8 mouse cellular contexts compared by ENCODE assay signal in genomic region chr1:64792521-64793233, GRCm38 (mm10). TPM values are rescaled to one million over a fixed set of nuclear protein-coding genes. Genes with fewer than 3 reads are reported as not detected.
DNase-seq lines count a peak whose midpoint lies in the region; ATAC-seq and TF ChIP-seq lines count a peak whose summit lies in the region.

No protein-coding gene starts in this region.

- H3K4me3 ChIP-seq in forebrain, embryonic 16.5 days (replicated peaks; ENCODE audit: low read length): no peak overlapping the region
- no peak overlapping the region for H3K4me3 ChIP-seq in olfactory bulb, adult 2 months (ENCODE audit: insufficient read depth, low read depth, low read length)

- no peak overlapping the region for H3K4me2 ChIP-seq in forebrain, embryonic 16.5 days (ENCODE audit: low read length)

- no peak overlapping the region for H3K9ac ChIP-seq in forebrain, embryonic 16.5 days (replicated peaks; ENCODE audit: low read depth, low read length)

- ATAC-seq in forebrain, embryonic 16.5 days: no peak

- TF ChIP-seq POLR2A in olfactory bulb, adult 2 months (IDR thresholded peaks at IDR 0.05; ENCODE audit: insufficient read depth, low read depth, low read length): no peak

- peak overlapping the region; percentile 30 for H3K27ac ChIP-seq in forebrain, embryonic 16.5 days (ENCODE audit: low read length)
- peak overlapping the region; percentile 59 for H3K27ac ChIP-seq in olfactory bulb, adult 2 months (ENCODE audit: insufficient read depth, low read depth, low read length)

- peak; percentile 38 for DNase-seq in kidney, adult 11 months
- no peak for DNase-seq in kidney, postnatal 4 days
- DNase-seq in kidney, adult 18-20 months: peak; percentile 29
- DNase-seq in thymus, adult 18-20 months: no peak
- no peak for DNase-seq in urinary bladder, adult 2 months (ENCODE audit: low spot score)
- DNase-seq in urinary bladder, postnatal 10 days (ENCODE audit: low spot score): no peak

- H3K9me3 ChIP-seq in forebrain, embryonic 16.5 days (ENCODE audit: control insufficient read depth, low read length): no peaks in the 10 kb centered on the region

- H3K27me3 ChIP-seq in forebrain, embryonic 16.5 days (replicated peaks; ENCODE audit: control insufficient read depth, insufficient read depth, low read length): no peaks in the 10 kb centered on the region

- peaks cover 25% of the 10 kb centered on the region for H3K4me1 ChIP-seq in forebrain, embryonic 16.5 days (replicated peaks; ENCODE audit: control insufficient read depth, insufficient read depth, low read length)
- H3K4me1 ChIP-seq in olfactory bulb, adult 2 months (ENCODE audit: control insufficient read depth, insufficient read depth, low read length): peaks cover 26% of the 10 kb centered on the region

- 77% methylated on average over 11 of the region's 11 CpGs for WGBS in forebrain, embryonic 16.5 days
- WGBS in olfactory bulb, adult 2 months: 58% methylated on average over 11 of the region's 11 CpGs

- TF ChIP-seq CTCF in olfactory bulb, adult 2 months (IDR thresholded peaks at IDR 0.05; ENCODE audit: insufficient read depth, low read depth, low read length): no peak

- no peaks in the 10 kb centered on the region for H3K36me3 ChIP-seq in forebrain, embryonic 16.5 days (ENCODE audit: control insufficient read depth, insufficient read depth)

RNA-seq across cellular contexts. Expression of gene Fzd5, which starts 55.1 kb away (rescaled TPM):
- polyA plus RNA-seq in forebrain, embryonic 16.5 days (2015; fragmentation: Nextera tagmentation; extraction: Ambion mirVana): 0.48 and 0.61 TPM in 2 replicates
- not detected in 2 replicates for polyA plus RNA-seq in olfactory bulb, adult 2 months (2012; ENCODE audit: insufficient read depth, insufficient read length, low replicate concordance, missing spikeins)
- polyA plus RNA-seq in urinary bladder, adult 2 months (2012; rRNA removed): 5.3 and 6.2 TPM in 2 replicates

Comparison
In these comparisons a context has a peak if more than half of its experiments do, and no peak if none do; other contexts are left out.
1. DNase-seq: peak in kidney, adult 11 months (single experiment) and kidney, adult 18-20 months (single experiment); none in kidney, postnatal 4 days (0 of 2), thymus, adult 18-20 months (0 of 2), urinary bladder, adult 2 months (single experiment) and urinary bladder, postnatal 10 days (single experiment).